Mouse (Mus musculus) brain, embryonic 14.5 days (tissue): ENCODE results near the gene Hephl1.

Source experiments
- CTCF ChIP-seq: fragments of 200-500 bp; IDR thresholded peaks from 2 replicates; pipeline ENCODE4 v1.5.1; 2012; ENCODE audit warnings: inconsistent platforms, mild to moderate bottlenecking, moderate library complexity, borderline replicate concordance; ENCODE audit not compliant: insufficient read depth, insufficient read length; ENCODE audit errors: extremely low read depth
- POLR2A ChIP-seq: fragments of 200-500 bp; IDR thresholded peaks from 2 replicates; pipeline ENCODE4 v1.6.1; 2012; ENCODE audit warnings: mild to moderate bottlenecking, inconsistent platforms, borderline replicate concordance; ENCODE audit not compliant: poor library complexity, insufficient read depth, insufficient read length, severe bottlenecking; ENCODE audit errors: extremely low read depth

DNA sequence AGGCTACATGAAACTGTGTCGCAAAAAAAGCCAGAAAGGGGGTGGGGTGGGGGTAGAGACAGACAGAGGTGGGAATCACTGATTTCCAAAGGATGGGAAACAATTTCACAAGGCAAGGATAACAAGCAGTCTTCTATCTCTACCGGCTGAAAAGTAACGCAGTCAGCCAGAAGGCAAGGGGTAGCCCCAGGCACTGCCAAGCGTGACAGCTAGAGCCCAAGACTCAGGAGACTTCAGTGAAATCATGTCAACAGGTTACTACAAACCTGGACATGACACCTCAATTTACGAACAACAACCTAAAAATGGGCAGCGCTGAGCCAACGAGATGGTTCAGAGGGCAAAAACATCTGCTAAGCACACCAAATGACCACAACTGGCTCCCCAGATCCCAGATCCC, 75.9 kb downstream of the Hephl1 start:
- TF ChIP-seq CTCF (no peak), POLR2A (no peak)
